Mouse (Mus musculus) layer of hippocampus, adult 11-12 months (tissue): ENCODE measurements around the gene Rpl38.
A peak's percentile ranks its signal among the peaks of the same experiment; 100 is the strongest.
"Not testable (repeated sequence)": the region's sequence is repeated elsewhere in the genome, so short reads cannot be mapped to it uniquely, and the experiment has no call there.

Experiments used
- DNase-seq: peaks from one replicate; pipeline ENCODE4 v3.0.0; 2022; ENCODE audit warnings: low spot score

The Rpl38 gene

DNA sequence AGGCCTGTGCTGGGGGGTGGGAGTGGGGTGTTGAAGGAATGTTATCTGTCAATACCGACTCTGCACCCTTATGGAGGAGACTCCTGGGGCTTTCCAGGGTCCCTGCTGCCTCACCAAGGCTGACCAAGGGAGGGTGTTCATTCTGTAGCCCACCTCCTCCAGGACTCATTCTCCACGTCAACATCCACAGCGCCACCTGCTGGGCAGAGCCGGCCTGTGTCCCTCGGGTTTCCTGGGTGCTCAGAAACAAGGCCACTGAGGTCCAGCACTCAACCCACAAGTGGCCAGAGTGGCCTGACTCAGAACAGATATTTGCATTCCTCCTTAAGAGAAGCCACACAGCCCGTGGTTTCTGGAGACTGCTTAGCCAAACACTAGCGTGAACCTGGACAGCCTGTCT lies 10.6 kb upstream of the Rpl38 start:
- peak; percentile 78 for DNase-seq

DNA sequence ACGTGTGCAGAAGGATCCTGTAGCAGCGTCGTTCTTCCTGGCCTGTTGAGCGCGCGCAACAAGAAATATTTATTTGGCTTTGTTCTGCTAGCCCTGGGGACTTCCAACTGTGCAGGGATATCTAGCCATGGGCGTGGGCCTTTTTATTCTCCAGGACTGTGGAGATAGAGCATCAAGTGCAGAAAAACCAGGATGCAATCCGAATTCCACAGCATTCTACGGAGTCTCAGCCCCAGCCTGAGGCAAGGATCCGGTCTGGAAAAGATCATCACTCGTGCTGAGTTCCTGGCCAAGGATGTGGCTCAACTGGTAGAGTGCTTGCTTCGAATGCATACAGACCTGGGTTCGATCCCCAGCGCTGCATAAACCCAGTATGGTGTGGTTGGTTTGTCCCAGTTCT lies 6.2 kb upstream of the Rpl38 start:
- DNase-seq: no peak

DNA sequence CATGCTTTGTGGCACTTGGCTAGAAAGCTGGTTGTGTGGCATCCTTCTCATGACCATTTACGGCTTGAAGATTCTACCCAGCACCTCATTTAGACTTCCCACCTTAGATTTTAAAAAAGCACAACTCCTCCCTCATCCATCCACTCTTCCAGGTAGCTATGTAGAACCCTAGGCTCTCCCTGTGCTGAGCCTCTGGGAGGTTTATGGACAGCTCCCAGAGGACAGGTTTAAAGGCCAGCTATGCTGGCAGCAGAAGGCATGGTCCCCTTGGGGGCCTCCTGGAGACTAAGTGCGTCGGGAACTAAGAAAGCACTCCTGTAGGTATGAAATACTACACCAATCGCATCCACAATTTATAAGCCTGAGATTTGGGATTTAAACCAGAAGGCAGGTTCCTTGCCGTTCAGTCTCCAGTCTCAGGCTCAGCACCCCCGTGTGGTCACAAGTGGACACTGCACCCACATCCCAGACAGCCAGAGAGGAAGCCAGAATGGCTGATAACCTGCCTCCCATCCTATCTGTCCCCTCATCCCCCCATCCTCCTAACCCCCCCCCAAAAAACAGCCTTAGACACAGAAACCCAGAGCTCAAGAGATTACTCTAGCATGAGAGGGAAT lies 5.5 kb upstream of the Rpl38 start:
- DNase-seq: peak; percentile 74

DNA sequence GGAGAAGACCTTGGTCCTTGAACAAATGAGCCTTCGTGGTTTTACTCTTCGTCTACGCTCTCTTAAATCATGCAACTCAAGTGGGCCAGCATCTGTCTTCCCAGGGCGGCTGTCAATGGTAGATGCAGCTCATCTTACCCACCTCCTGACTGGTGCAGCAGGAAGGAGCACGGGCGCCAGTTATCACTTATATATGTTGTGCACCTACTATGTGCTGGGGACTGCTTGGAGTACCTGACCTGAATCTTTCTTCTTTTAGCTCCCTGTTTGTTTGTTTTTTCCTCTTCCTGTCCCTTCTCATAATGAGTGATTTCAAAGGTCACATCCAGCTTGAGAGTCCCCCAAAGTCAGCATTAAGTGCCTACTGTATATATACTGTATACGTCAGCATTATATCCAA lies 4.2 kb upstream of the Rpl38 start:
- no peak for DNase-seq

DNA sequence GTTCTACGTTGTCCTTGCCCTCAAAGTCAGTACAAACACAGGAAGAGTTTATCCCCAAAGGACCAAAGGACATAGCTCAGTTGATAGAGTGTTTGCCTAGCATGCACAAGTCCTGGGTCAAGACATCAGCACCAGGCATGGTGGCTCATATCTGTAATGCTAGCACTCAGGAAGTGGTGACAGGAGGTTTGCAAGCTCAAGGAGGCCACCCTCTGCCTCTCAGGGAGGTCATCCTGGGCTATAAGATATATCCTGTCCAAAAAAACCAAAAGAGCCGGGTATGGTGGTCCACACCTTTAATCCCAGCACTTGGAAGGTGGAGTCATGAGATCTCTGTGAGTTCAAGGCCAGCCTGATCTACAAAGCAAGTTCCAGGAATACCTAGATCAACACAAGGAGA lies 2.9 kb upstream of the Rpl38 start:
- DNase-seq: no peak

DNA sequence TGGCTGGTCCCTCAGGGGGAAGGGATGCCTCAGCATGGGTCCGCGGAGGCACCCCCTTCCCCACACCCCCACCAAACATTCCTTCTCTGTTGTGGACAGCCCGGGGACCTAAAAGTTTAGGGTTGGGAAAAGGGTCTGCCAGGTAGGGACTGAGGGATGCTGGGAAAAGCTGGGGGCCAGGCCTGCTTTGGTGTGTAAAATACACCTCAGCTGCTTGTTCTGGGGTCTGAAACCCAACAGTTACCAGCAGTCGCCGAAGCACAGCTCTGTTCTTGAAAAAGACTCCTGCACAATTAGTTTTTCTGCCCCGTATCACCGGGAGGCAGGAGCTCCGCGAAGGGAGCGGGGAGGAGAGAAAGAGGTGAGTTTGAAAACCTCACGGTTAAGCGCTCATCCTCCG lies 1.5 kb upstream of the Rpl38 start:
- DNase-seq: no peak

DNA sequence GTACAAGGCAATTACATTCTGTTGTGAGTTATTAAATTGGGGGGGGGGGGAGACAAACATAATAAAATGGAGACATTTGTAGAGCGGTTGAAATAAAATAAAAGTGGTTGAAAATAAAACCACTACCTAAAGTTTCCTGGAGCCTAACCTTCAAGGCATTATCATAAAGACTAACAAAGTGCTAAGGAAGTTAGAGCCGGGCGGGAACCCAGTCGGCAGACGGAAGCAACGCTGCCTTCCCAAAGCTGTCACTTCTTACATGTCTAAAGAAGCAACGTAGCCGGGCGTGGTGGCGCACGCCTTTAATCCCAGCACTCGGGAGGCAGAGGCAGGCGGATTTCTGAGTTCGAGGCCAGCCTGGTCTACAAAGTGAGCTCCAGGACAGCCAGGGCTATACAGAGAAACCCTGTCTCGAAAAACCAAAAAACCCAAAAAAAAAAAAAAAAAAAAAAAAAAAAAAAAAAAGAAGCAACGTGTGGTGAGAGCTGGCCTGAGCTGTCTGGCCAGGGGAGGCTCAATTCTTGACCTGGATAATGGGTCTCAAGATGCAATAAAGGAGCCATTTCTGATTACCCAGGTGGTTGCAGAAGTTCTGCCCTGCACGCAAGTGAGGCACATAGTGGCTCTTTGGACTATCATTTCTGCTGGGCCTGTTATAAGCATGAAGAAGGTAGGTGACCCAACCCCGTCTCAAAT lies 940 bp upstream of the Rpl38 start:
- no peak for DNase-seq

DNA sequence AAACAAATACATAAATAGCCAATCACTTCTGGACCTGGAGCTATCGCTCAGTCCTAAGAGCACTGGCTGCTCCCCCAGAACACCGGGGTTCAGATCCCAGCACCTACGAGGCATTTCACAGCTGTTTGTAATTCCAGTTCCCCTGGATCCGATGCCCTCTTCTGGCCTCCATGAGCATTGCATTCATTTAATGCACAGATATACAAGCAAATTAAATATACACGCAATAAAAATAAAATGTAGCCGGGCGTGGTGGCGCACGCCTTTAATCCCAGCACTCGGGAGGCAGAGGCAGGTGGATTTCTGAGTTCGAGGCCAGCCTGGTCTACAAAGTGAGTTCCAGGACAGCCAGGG lies 415 bp upstream of the Rpl38 start:
- peak; percentile 62 for DNase-seq

DNA sequence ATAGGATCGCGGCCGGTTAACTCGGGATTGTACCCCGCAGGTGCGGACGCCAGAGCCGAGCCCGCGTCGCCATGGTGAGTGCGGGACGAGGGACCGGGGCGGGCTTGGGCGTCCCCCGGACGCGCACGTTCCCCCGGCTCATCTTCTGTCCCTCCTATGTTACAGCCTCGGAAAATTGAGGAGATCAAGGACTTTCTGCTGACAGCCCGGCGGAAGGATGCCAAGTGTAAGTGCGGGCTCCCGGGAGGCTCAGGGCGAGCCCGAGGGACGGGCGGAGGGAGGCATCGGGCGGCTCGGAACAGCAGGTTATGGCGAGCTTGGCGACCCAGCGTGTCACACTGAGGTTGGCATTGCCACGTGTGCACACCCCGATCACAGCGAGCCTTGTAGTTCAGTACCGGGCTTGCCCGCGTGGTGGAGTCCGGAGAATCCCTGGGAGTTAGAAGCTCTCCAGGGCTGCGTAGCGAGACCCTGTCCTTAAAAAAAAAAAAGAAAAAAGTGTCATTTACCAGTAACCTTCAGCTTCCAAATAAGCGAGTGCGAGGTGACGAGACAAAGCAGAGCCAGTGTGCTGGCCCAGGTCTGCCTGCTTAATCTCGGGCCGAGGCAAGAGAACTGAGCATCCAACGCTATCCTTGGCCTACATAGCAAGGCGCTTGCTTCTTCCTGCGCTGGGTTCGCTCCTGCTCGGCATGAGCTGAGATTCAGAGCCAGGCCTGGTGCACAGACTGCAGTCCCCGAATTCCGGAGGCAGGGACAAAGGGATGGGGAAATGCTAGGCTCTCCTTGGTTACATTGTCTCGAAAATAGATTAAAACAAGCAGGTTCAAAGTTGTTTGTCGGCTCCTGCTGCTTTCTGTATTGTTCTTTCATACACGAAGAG lies 658 bp downstream of the Rpl38 start:
- DNase-seq: peak; percentile 86

DNA sequence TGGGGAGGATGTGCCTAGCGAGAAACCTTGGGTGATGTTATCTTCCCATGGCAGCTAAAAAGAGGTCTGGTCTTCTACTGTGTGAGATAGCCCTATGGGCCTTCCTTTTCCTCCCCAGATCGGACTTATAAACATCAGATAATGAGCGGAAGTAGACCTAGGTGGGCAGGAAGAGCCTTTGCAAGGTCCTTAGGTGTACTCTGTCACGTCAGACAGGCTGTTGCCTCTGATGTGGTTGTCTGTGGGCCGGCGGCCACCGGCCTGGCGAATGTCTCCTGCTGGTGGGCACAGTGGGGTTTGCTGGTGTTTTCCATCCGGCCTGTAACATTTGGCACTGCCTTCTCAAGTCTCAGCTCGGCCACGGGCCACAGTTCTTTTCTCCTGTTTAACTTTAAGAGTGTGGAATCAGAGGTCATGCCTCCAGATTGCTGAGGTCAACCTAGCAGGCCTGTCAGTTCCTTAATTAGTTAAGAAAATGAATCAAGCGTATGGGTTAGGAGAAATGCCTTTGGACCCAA lies 1.4 kb downstream of the Rpl38 start:
- DNase-seq: no peak

DNA sequence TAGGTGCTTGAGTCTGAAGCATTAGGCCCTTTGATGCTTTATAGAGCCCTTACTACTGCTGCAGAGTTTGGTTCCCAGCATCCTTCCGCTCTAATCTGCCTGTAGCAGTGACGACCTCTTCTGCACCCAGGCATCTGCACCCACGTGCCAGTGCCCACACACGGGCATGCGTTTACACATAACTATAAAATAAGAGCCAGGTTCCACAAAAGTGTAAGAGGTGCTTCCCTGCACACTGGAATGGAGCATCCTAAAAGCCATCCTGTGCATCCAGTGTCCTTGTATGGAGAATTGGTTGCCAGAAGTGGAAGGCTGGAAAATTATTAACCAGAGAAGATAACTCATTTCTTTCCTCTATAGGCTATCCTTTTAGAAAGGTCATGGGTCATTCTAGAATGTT lies 2.8 kb downstream of the Rpl38 start:
- DNase-seq: no peak

DNA sequence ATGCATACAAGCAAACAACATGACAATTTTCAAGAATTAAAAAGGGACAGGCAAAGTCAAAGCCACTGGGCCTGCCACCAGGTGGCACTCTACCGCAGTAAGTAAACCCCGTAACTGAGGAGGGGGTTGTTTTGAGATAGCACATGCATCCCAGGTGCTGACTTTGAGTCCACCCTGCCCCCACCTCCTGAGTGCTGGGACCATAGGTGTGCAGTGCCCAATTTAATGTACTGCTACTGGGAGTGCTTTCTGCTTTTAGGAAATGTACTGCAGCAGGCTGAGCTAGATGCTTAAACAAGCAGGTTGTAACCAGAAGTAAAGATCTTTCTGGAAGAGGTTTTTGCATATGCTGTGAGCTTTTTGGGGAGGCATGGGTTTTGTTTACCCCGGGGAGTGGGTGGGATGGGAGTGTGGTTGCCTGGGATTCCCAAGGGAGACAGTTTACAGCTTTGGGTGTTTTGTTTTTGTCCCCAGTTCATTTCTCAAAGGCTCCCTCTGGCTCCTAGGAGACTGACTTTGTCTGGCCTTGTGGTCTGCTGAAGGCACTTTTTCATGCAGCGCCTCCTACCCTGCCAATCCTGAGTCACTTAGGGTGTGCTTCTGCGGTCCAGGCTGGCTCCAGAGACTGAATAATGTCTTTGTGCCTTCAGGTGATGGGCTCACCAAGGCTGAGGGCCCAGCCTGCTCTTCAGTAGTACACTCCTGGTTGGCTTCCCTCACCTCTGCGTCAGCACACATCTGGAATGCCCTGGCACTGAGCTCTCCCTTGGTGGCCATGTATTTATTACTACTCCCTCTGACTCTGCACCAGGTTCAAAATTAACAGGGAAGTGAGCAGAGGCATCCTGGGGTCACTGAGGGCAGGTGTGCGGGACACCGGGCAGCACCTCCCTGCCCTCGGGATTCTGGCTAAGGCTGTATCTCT lies 4.7 kb downstream of the Rpl38 start:
- peak; percentile 61 for DNase-seq

DNA sequence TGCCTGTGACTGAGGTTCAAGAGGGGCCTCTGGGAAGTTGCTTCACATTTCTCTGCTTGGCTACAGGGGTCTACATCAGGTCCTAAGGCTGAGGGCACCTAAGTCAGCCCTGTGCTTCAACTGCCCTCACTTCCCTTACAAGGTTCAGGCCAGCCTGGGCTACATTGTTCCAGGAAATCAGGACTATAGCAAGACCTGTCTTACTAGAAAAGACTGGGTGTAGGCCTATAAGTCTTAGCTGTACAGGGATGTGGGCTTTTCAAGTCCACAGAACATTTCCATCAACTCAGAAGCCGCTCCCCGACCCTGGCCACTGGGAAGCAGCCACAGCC lies 5.4 kb downstream of the Rpl38 start:
- no peak for DNase-seq

DNA sequence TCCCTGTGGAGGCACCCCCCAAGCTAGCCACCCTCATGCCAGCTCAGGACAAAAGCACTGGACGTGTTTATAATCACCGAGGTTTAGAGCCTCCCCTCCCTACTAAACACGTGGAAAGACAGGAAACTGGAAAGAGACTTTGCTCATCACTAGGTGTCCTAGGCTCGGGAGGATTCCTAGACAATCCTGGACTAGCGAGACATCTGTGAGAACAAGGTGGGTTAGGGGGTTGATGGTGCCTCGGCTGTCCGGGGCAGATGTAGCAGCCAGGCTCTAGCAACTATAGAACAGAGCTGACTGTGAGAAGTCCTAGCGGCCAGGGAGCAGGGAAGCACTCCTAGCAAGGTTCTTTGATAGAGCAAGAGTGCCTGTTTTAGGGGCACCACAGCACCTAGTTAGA lies 5.9 kb downstream of the Rpl38 start:
- DNase-seq: no peak

DNA sequence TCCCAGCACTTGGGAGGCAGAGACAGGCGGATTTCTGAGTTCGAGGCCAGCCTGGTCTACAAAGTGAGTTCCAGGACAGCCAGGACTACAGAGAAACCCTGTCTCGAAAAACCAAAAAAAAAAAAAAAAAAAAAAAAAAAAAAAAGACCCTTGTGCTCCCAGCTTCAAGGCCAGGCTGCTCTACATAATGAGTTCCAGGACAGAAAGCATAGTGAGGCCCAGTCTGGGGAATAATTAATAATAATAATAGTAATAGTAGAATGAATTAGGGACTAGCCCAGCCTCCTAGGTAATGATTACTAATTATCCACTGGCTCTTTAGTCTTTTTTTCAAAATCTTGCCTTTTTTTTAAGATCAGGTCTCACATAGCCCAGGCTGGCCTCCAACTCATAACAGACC lies 6.5 kb downstream of the Rpl38 start:
- DNase-seq: not testable (repeated sequence)

DNA sequence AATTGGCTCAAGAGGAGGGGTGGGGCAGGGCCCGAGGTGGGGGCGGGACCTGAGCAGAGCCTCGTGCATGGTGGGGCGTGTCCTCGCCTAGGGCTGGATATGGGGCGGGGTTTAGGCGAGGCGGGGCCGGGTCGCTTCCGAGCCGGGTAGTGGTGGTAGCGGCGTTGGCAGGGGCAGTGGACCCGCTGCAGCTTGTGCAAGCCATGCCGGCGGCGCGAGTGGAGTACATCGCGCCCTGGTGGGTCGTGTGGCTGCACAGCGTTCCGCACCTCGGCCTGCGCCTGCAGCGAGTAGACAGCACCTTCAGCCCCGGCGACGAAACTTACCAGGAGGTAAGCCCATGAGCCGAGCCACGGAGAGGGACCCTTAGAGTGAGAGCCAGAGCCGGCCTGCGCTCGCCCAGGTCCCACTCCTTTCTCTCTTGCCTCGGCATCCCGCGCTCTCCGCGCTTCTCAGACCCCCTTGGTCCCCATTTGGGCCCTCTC lies 7.1 kb downstream of the Rpl38 start, which contains the start of gene Ttyh2:
Gene Ttyh2, plus strand, starts transcription at position 91 of the 485 bp plus-strand sequence.
- DNase-seq: peak; percentile 76

DNA sequence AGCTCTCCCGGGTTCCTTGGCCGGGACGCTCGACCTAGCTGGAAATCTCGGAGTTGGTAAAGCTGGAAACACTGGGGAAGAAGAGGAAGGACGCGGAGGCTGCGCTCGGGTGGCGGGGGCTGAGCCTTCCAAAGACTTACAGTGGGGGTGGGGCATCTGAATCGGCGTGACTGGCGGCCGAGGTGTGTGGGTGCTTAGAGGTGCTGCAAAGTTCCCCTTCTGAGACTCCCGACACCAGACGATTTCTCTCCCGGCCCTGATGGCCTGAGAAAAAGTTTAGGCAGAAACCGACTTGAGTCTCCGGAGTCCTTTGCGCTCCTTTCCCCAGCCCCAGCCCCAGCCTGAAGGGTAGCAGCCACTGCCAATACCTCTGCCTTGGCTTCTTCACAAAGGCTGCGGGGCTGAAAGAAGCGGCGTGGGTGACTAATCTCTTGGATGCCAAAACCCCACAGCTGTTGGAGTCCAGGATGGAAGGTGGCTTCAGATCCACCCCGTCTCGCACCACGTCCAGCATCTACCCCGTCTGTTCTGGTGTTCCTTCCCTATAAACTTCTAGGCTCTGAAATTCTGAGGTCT lies 7.6 kb downstream of the Rpl38 start:
- DNase-seq: no peak

DNA sequence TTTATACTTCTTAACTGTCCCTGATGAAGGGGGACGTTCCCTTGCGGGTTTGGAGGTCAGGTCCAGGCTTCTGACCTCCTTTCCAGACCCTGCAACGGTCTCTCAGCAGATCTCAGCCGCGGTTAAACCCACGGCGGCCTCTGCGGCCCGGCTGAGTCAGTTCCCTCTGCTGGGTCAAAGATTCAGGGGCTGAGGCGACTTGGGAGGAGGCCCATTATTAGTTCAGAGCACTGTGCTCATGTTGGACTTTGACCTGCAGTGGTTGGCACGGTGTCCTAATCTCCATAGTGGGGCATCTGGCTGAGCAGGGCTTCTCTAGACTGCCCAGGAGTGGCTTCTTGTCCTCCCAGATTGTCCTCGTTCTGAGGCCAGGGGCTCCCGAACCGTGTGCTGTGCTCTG lies 8.1 kb downstream of the Rpl38 start:
- no peak for DNase-seq

DNA sequence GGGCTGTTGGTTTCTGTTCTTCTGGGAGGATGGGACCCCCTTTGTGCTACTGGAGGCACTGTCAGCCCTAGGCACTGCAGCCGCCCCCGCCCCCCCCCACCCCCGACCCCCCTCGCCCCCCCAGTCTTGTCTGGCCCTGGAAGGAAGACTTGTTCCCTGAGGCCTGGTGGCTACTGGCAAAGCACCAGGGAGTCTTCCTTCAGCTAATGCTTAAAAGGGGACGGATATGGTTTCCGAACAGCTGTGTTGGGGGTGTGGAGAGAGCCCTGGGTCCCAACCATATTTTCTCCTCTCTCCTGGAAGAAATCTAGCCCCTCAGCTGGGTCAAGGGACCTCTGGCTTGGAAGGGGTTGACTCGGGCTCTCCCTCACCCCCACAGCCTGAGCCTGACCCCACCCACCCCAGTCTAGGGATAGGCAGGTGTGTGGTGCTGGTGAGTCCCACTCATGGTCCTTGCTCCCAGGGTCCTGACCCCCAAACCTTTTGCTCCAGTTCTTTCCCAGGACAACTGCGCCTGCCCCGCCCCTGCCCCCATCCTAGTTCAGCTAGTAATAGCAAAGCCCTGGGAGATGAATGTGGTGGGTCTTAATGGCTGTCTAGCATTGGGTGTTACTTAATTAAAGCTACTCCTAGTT lies 8.7 kb downstream of the Rpl38 start:
- DNase-seq: no peak

DNA sequence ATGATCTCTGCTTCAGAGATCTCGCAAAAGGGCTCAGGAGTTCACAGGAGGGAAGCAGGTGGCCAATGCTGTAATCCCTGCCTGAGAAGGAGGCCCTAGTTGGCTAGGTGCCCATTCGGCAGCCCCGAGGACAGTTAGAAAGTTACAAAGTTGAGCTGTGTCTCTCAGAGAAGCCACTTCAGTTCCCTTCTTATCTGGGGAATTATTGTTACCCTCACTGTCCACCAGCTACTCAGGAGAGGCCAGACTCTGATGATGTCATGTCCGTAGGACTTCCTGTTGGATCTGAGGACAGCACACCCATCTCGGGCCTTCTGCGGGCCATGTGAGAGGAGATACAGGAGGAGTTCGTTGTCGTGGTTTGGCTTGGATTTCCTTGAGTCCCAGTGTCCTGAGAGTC lies 11.3 kb downstream of the Rpl38 start:
- DNase-seq: no peak

DNA sequence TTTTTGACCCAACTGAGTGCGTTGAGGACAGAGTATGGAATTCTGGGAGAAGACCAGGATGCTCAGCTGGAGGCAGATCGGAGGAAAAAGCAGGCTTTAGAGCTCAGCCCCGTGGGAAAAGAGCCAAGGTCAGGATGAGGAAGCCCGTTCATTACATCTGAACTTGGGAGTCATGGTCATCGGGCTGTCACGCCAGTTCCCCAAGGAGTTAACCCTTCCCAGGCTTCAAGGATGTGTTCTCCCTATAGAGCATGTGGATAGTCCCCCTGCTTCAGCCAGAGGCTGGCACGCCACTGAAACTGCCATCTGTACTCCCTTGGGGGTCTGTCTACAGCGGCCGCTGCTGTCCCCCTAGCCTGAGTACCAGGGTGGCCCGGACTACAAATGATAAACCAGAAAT lies 12.0 kb downstream of the Rpl38 start:
- no peak for DNase-seq
